Comparison of ENCODE assay signal across 8 mouse cellular contexts in genomic region chr13:76384664-76385435, GRCm38 (mm10). TPM values are rescaled to one million over a fixed set of nuclear protein-coding genes. Genes with fewer than 3 reads are reported as not detected.
DNase-seq lines count a peak whose midpoint lies in the region; ATAC-seq and TF ChIP-seq lines count a peak whose summit lies in the region.

No protein-coding gene starts in this region.

- ATAC-seq in embryonic facial prominence, embryonic 15.5 days (ENCODE audit: insufficient number of reproducible peaks, low FRiP score, low TSS enrichment, low read depth): peak; percentile 79
- peak; percentile 67 for ATAC-seq in heart, embryonic 14.5 days (ENCODE audit: insufficient number of reproducible peaks, insufficient read depth, low FRiP score, low read depth)
- ATAC-seq in kidney, embryonic 16.5 days (ENCODE audit: low FRiP score, low TSS enrichment): peak; percentile 94
- peak; percentile 73 for ATAC-seq in liver, embryonic 11.5 days (replicated peaks; ENCODE audit: low FRiP score)
- peak; percentile 96 for ATAC-seq in midbrain, embryonic 16.5 days
- peak; percentile 82 for ATAC-seq in stomach, embryonic 16.5 days (ENCODE audit: insufficient read depth, low FRiP score)

- 0 out of 2 replicates have a peak, but pooled peaks cover 3% of the 10 kb centered on the region for H3K4me1 ChIP-seq in thymus, adult 2 months (replicated peaks; ENCODE audit: control insufficient read depth, insufficient read depth, low read length)
- peaks cover 16% of the 10 kb centered on the region for H3K4me1 ChIP-seq in embryonic facial prominence, embryonic 15.5 days
- peaks cover 4 to 5% of the 10 kb centered on the region in 2 experiments; a peak in 2 of 4 replicates for H3K4me1 ChIP-seq in heart, embryonic 14.5 days (ENCODE audit: control insufficient read depth in 2 of 2, insufficient read depth in 2 of 2, low read length in 2 of 2)
- H3K4me1 ChIP-seq in kidney, embryonic 16.5 days (ENCODE audit: insufficient read depth, low read length): peaks cover 10% of the 10 kb centered on the region; the same call in 1 of the 2 replicates
- peaks cover 5% of the 10 kb centered on the region for H3K4me1 ChIP-seq in liver, embryonic 11.5 days (replicated peaks; ENCODE audit: control insufficient read depth, insufficient read depth, low read length)
- H3K4me1 ChIP-seq in midbrain, embryonic 16.5 days (ENCODE audit: control insufficient read depth, insufficient read depth, low read length): peaks cover 6% of the 10 kb centered on the region; the same call in 1 of the 2 replicates
- H3K4me1 ChIP-seq in stomach, embryonic 16.5 days (ENCODE audit: control insufficient read depth, insufficient read depth, low read length): 0 out of 2 replicates have a peak, but pooled peaks cover 7% of the 10 kb centered on the region

- TF ChIP-seq POLR2A in thymus, adult 2 months (IDR thresholded peaks at IDR 0.05; ENCODE audit: control insufficient read depth, extremely low read depth, insufficient read depth, low read length, poor library complexity): no peak

- H3K27ac ChIP-seq in thymus, adult 2 months (ENCODE audit: control insufficient read depth, insufficient read depth, low read length): no peak overlapping the region
- H3K27ac ChIP-seq in embryonic facial prominence, embryonic 15.5 days (replicated peaks): no peak overlapping the region
- H3K27ac ChIP-seq in heart, embryonic 14.5 days (replicated peaks in 1 of 2; ENCODE audit: control insufficient read depth in 1 of 2, insufficient read depth in 1 of 2, low read depth in 2 of 2, low read length in 2 of 2): no peak overlapping the region
- no peak overlapping the region for H3K27ac ChIP-seq in kidney, embryonic 16.5 days (ENCODE audit: low read length)
- no peak overlapping the region for H3K27ac ChIP-seq in liver, embryonic 11.5 days (ENCODE audit: low read depth, low read length)
- H3K27ac ChIP-seq in midbrain, embryonic 16.5 days (ENCODE audit: low read length): peak overlapping the region; percentile 33; the same call in 1 of the 2 replicates
- H3K27ac ChIP-seq in stomach, embryonic 16.5 days (ENCODE audit: low read length): peak overlapping the region; percentile 64

- peak overlapping the region; percentile 94 for H3K4me2 ChIP-seq in embryonic facial prominence, embryonic 15.5 days (replicated peaks)
- peak overlapping the region; percentile 100 for H3K4me2 ChIP-seq in heart, embryonic 14.5 days (ENCODE audit: low read length)
- H3K4me2 ChIP-seq in kidney, embryonic 16.5 days (replicated peaks; ENCODE audit: low read depth, low read length): peak overlapping the region; percentile 82
- peak overlapping the region; percentile 99 for H3K4me2 ChIP-seq in liver, embryonic 11.5 days
- H3K4me2 ChIP-seq in midbrain, embryonic 16.5 days (ENCODE audit: low read length): peak overlapping the region; percentile 94
- peak overlapping the region; percentile 96 for H3K4me2 ChIP-seq in stomach, embryonic 16.5 days (ENCODE audit: low read depth, low read length)

- no peaks in the 10 kb centered on the region for H3K9me3 ChIP-seq in embryonic facial prominence, embryonic 15.5 days (replicated peaks)
- H3K9me3 ChIP-seq in heart, embryonic 14.5 days (ENCODE audit: control insufficient read depth, low read length): no peaks in the 10 kb centered on the region
- H3K9me3 ChIP-seq in kidney, embryonic 16.5 days (ENCODE audit: low read length): no peaks in the 10 kb centered on the region
- H3K9me3 ChIP-seq in liver, embryonic 11.5 days (ENCODE audit: control insufficient read depth, low read length): no peaks in the 10 kb centered on the region
- H3K9me3 ChIP-seq in midbrain, embryonic 16.5 days (replicated peaks; ENCODE audit: control insufficient read depth, low read length, poor library complexity, severe bottlenecking): no peaks in the 10 kb centered on the region
- no peaks in the 10 kb centered on the region for H3K9me3 ChIP-seq in stomach, embryonic 16.5 days (replicated peaks; ENCODE audit: control insufficient read depth, low read length)

- 0 out of 2 replicates have a peak overlapping the region, but pooled peaks have one; percentile 1 for H3K9ac ChIP-seq in embryonic facial prominence, embryonic 15.5 days
- H3K9ac ChIP-seq in heart, embryonic 14.5 days (ENCODE audit: low read length): peak overlapping the region; percentile 64
- peak overlapping the region; percentile 42 for H3K9ac ChIP-seq in kidney, embryonic 16.5 days (replicated peaks; ENCODE audit: low read length)
- peak overlapping the region; percentile 64 for H3K9ac ChIP-seq in liver, embryonic 11.5 days (ENCODE audit: low read depth, low read length)
- peak overlapping the region; percentile 84 for H3K9ac ChIP-seq in midbrain, embryonic 16.5 days (ENCODE audit: low read depth, low read length)
- H3K9ac ChIP-seq in stomach, embryonic 16.5 days (ENCODE audit: low read length): peak overlapping the region; percentile 75

- H3K36me3 ChIP-seq in thymus, adult 2 months (ENCODE audit: control insufficient read depth, insufficient read depth, low read length): no peaks in the 10 kb centered on the region
- no peaks in the 10 kb centered on the region for H3K36me3 ChIP-seq in embryonic facial prominence, embryonic 15.5 days
- no peaks in the 10 kb centered on the region for H3K36me3 ChIP-seq in heart, embryonic 14.5 days (ENCODE audit: control insufficient read depth, insufficient read depth, low read length)
- H3K36me3 ChIP-seq in kidney, embryonic 16.5 days (ENCODE audit: insufficient read depth, low read length): no peaks in the 10 kb centered on the region
- H3K36me3 ChIP-seq in liver, embryonic 11.5 days (ENCODE audit: control insufficient read depth, insufficient read depth, low read length): no peaks in the 10 kb centered on the region
- no peaks in the 10 kb centered on the region for H3K36me3 ChIP-seq in midbrain, embryonic 16.5 days (ENCODE audit: control insufficient read depth, insufficient read depth, low read length)
- H3K36me3 ChIP-seq in stomach, embryonic 16.5 days (ENCODE audit: control insufficient read depth, insufficient read depth, low read length): no peaks in the 10 kb centered on the region

- DNase-seq in thymus, adult 2 months: peak; percentile 6
- no peak for DNase-seq in thymus, adult 18-20 months
- no peak for DNase-seq in liver, embryonic 11.5 days (ENCODE audit: low spot score)

- no peak for TF ChIP-seq CTCF in thymus, adult 2 months (IDR thresholded peaks at IDR 0.05; ENCODE audit: borderline replicate concordance, control insufficient read depth, extremely low read depth, insufficient read depth, low read length, poor library complexity)

- peak overlapping the region; percentile 26 for H3K4me3 ChIP-seq in thymus, adult 2 months (ENCODE audit: control insufficient read depth, insufficient read depth, low read length)
- peak overlapping the region; percentile 52 for H3K4me3 ChIP-seq in embryonic facial prominence, embryonic 15.5 days (replicated peaks)
- H3K4me3 ChIP-seq in heart, embryonic 14.5 days (ENCODE audit: control insufficient read depth in 1 of 2, insufficient read depth in 1 of 2, low read depth in 1 of 2, low read length in 2 of 2): peak overlapping the region; percentile 48 to 64
- H3K4me3 ChIP-seq in kidney, embryonic 16.5 days (ENCODE audit: low read length): peak overlapping the region; percentile 52
- H3K4me3 ChIP-seq in liver, embryonic 11.5 days (ENCODE audit: low read depth, low read length): peak overlapping the region; percentile 69
- H3K4me3 ChIP-seq in midbrain, embryonic 16.5 days (ENCODE audit: low read depth, low read length): peak overlapping the region; percentile 89
- H3K4me3 ChIP-seq in stomach, embryonic 16.5 days (replicated peaks; ENCODE audit: low read length): peak overlapping the region; percentile 70

- peaks cover 8% of the 10 kb centered on the region; the same call in 1 of the 2 replicates for H3K27me3 ChIP-seq in thymus, adult 2 months (ENCODE audit: control insufficient read depth, insufficient read depth, low read length)
- peaks cover 28% of the 10 kb centered on the region for H3K27me3 ChIP-seq in embryonic facial prominence, embryonic 15.5 days
- H3K27me3 ChIP-seq in heart, embryonic 14.5 days (ENCODE audit: control insufficient read depth, insufficient read depth, low read length): peaks cover 35% of the 10 kb centered on the region
- H3K27me3 ChIP-seq in kidney, embryonic 16.5 days (ENCODE audit: insufficient read depth, low read length): peaks cover 33% of the 10 kb centered on the region
- H3K27me3 ChIP-seq in liver, embryonic 11.5 days (replicated peaks; ENCODE audit: control insufficient read depth, insufficient read depth, low read length): peaks cover 19% of the 10 kb centered on the region
- H3K27me3 ChIP-seq in midbrain, embryonic 16.5 days (ENCODE audit: control insufficient read depth, insufficient read depth, low read depth, low read length): no peaks in the 10 kb centered on the region; the same call in 1 of the 2 replicates
- H3K27me3 ChIP-seq in stomach, embryonic 16.5 days (ENCODE audit: control insufficient read depth, insufficient read depth, low read length): peaks cover 6% of the 10 kb centered on the region; the same call in 1 of the 2 replicates

- 2% methylated on average over 57 of the region's 58 CpGs for WGBS in thymus, adult 2 months
- 1% methylated on average over 57 of the region's 58 CpGs for WGBS in embryonic facial prominence, embryonic 15.5 days
- 3% methylated on average over 51 of the region's 58 CpGs for WGBS in heart, embryonic 14.5 days
- 2% methylated on average over 48 of the region's 58 CpGs for WGBS in kidney, embryonic 16.5 days
- 2% methylated on average over 57 of the region's 58 CpGs for WGBS in liver, embryonic 11.5 days
- WGBS in midbrain, embryonic 16.5 days: under 1% methylated on average over 58 of the region's 58 CpGs
- under 1% methylated on average over 58 of the region's 58 CpGs for WGBS in stomach, embryonic 16.5 days

RNA-seq across cellular contexts. Expression of gene Mctp1, which starts 0.5 kb away (rescaled TPM):
- 0.60 and 0.77 TPM in 2 replicates for polyA plus RNA-seq in thymus, adult 2 months (2012; rRNA removed)
- polyA plus RNA-seq in embryonic facial prominence, embryonic 15.5 days (2015; fragmentation: Nextera tagmentation; extraction: Ambion mirVana): 1.2 and 1.4 TPM in 2 replicates
- 0.45 and 0.57 TPM in 2 replicates for polyA plus RNA-seq in heart, embryonic 14.5 days (2014; fragmentation: Nextera tagmentation; extraction: Ambion mirVana)
- polyA plus RNA-seq in kidney, embryonic 16.5 days (2015; fragmentation: Nextera tagmentation; extraction: Ambion mirVana): 0.27 and 0.35 TPM in 2 replicates
- 0.89 and 1.5 TPM in 2 replicates for polyA plus RNA-seq in liver, embryonic 11.5 days (2014; fragmentation: Nextera tagmentation; extraction: Ambion mirVana)
- 3.6 and 5.0 TPM in 2 replicates for polyA plus RNA-seq in midbrain, embryonic 16.5 days (2015; fragmentation: Nextera tagmentation; extraction: Ambion mirVana)
- polyA plus RNA-seq in stomach, embryonic 16.5 days (2015; fragmentation: Nextera tagmentation; extraction: Ambion mirVana): 1.2 and 1.8 TPM in 2 replicates

Comparison
In these comparisons a context has a peak if more than half of its experiments do, and no peak if none do; other contexts are left out.
1. H3K27ac ChIP-seq: peak in midbrain, embryonic 16.5 days (single experiment) and stomach, embryonic 16.5 days (single experiment); none in thymus, adult 2 months (single experiment), embryonic facial prominence, embryonic 15.5 days (single experiment), heart, embryonic 14.5 days (0 of 2), kidney, embryonic 16.5 days (single experiment) and liver, embryonic 11.5 days (single experiment).
2. H3K4me3 ChIP-seq: peak in every context shown above with its lines; median percentile 89 in midbrain, embryonic 16.5 days; 70 in stomach, embryonic 16.5 days; 69 in liver, embryonic 11.5 days; 56 in heart, embryonic 14.5 days; 52 in embryonic facial prominence, embryonic 15.5 days; 52 in kidney, embryonic 16.5 days; 26 in thymus, adult 2 months.
3. H3K9ac ChIP-seq: peak in every context shown above with its lines; median percentile 84 in midbrain, embryonic 16.5 days; 75 in stomach, embryonic 16.5 days; 64 in heart, embryonic 14.5 days; 64 in liver, embryonic 11.5 days; 42 in kidney, embryonic 16.5 days; 1 in embryonic facial prominence, embryonic 15.5 days.
4. Peak in every context shown above with its lines, with median percentiles within 50 percentile points of each other: ATAC-seq and H3K4me2 ChIP-seq.